Mouse (Mus musculus) natural killer cell, adult 2 months (primary cell): Measurements from ENCODE around the gene BC016579.

Experiments
- DNase-seq, 2 experiments: peaks; one replicate each; pipeline ENCODE4 v3.0.0; 2022; ENCODE audit warnings: low spot score in 2 of 2

The BC016579 gene

GRCm38 (mm10) chr16:45641301-45641700 lies 12.6 kb downstream of the BC016579 start:
- no peak for DNase-seq

GRCm38 (mm10) chr16:45640070-45640762 lies 13.7 kb downstream of the BC016579 start:
- no peak for DNase-seq

GRCm38 (mm10) chr16:45635826-45636225 lies 18.0 kb downstream of the BC016579 start:
- DNase-seq: no peak

- no peak for DNase-seq
These were observed 21.4 kb downstream of the BC016579 start for GRCm38 (mm10) chr16:45632420-45632819.

- peak; percentile 50 to 69 for DNase-seq
These were observed 23.4 kb downstream of the BC016579 start for GRCm38 (mm10) chr16:45630347-45630960.

- no peak for DNase-seq
These were observed 24.3 kb downstream of the BC016579 start for GRCm38 (mm10) chr16:45629497-45630105.

GRCm38 (mm10) chr16:45625342-45625741 lies 28.5 kb downstream of the BC016579 start:
- no peak for DNase-seq

- no peak for DNase-seq
These were observed 29.1 kb downstream of the BC016579 start for GRCm38 (mm10) chr16:45624791-45625190.

GRCm38 (mm10) chr16:45623230-45623629 lies 30.6 kb downstream of the BC016579 start:
- DNase-seq: no peak

GRCm38 (mm10) chr16:45619751-45620375 lies 34.0 kb downstream of the BC016579 start:
- no peak for DNase-seq

- no peak for DNase-seq
These were observed 37.9 kb downstream of the BC016579 start for GRCm38 (mm10) chr16:45615944-45616343.

- DNase-seq: no peak
These were observed 40.6 kb downstream of the BC016579 start for GRCm38 (mm10) chr16:45613247-45613646.

GRCm38 (mm10) chr16:45610267-45610666 lies 43.6 kb downstream of the BC016579 start, which contains the start of gene Gcsam:
TSS of gene Gcsam (plus strand) at chr16:45610380.
- DNase-seq: no peak

GRCm38 (mm10) chr16:45609300-45609699 lies 44.6 kb downstream of the BC016579 start:
- DNase-seq: peak in 1 of 2 experiments; percentile 12

- DNase-seq: peak in 1 of 2 experiments; percentile 16
These were observed 45.4 kb downstream of the BC016579 start for GRCm38 (mm10) chr16:45608481-45608954.

GRCm38 (mm10) chr16:45595494-45595893 lies 58.4 kb downstream of the BC016579 start:
- DNase-seq: no peak

GRCm38 (mm10) chr16:45593656-45594055 lies 60.2 kb downstream of the BC016579 start:
- no peak for DNase-seq

GRCm38 (mm10) chr16:45582512-45582911 lies 71.4 kb downstream of the BC016579 start:
- DNase-seq: peak in 1 of 2 experiments; percentile 19

- no peak for DNase-seq
These were observed 74.0 kb downstream of the BC016579 start for GRCm38 (mm10) chr16:45579883-45580282.
